Mouse (Mus musculus): ENCODE results near the gene Tubgcp2.

The Tubgcp2 gene

DNA sequence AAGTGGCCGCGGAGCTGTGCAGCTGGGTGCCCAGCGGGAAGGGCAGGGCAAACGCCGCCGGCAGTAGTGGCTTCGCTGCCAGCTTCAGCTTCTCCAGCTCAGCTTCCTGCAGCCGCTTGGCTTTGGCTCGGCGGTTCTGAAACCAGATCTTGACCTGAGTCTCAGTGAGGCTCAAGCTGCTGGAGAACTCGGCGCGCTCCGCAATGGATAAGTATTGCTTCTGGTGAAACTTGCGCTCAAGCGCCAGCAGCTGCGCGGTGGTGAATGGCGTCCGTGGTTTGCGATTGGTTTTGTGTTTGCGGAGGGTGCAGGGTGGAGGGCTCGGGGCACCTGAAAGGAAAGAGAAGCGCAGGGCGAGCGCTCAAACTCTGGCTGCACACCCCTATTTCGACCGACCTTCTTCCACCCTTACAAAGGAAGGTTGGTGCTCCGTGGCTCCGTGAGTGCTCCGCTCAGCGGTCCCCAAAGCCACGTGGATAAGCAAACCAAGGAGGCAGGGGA, 11.4 kb upstream of the Tubgcp2 start:
- DNase-seq (ENCODE audit: low spot score) = no peak

DNA sequence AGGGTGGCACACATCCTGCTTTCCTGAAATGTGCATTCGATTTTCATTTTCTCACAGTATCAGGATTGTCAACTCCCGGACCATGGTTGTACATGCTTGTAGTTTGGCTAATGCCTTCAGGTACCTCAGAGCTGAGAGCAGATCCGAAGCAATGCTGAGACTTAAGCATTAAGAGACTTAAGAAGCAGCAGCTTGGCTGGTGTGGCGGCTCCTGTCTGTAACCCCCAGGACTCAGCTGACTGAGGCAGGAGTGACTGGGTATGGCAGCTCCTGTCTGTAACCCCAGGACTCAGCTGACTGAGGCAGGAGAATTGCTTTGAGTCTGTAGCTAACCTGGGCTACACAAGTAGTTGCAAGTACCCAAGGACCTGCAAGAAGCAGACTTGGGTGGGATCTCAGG, 9.1 kb upstream of the Tubgcp2 start:
- no peak for DNase-seq (ENCODE audit: low spot score)

DNA sequence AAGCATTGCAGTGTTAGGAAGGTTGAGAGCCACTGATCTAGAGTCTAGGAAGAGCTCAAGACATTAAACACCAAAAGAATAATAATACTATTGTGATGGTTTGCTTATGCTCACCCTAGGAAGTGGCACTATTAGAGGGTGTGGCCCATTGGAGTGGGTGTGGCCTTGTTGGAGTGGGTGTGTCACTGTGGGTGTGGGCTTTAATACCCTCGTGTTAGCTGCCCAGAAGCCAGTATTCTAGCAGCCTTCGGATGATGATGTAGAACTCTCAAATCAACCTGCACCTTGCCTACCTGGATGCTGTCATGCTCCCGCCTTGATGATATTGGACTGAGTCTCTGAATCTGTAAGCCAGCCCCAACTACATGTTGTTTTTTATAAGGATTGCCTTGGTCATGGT, 6.3 kb upstream of the Tubgcp2 start:
- no peak for DNase-seq (ENCODE audit: low spot score)

DNA sequence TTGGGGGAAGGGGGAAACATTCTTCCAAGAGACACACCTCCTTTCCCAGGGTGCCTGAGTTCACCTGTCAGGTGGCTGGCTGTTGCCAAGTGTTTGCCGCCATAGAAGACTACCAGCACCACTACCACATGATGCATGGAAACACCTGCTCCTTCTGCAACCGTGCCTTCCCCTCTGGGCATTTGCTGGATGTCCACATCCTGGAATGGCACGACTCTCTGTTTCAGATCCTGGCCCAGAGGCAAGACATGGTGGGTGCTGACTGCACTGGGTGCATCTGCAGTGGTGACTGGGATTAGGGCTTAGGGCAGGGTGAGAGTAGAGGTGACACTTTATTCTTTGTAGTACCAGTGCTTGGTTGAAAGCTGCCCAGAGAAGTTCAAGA, 694 bp upstream of the Tubgcp2 start:
- no peak for DNase-seq (ENCODE audit: low spot score)

DNA sequence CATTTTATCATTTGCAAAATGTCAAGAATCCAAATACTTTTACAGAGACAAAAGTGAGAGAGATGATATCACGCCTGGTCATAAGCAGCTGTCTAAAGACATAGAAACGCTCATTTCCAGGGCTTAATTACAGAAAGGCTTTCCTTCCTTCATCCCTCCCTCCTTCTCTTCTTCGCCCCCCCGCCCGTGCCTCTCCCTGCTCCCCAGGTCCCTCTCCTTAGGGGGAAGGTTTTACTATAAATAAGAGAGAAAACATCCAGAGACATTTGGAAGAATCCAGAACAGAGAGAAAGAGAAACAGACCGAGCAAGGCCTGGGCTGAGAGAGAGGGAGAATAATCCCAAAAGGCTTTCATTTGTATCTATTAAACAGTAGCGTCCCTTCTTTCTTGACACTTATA, 1.0 kb downstream of the Tubgcp2 start:
- no peak for DNase-seq (ENCODE audit: low spot score)

DNA sequence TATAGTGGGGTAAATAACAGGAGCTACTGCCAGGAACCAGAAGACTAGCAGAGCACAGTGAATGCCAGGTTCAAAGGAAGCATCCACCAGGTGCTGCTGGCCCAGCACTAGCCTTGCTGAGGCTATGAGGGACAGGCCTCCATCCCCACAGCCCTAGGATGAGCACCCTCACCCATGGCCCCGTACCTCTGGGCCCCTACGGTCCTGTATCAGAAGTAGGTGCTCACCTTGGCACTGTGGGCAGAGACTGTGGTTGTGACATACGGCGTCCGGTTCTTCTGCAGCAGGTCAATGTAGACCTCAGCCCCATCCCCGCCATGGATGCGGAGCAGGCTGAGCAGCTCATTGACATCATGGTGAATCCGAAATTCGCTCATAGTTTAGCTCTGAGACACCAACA, 3.1 kb downstream of the Tubgcp2 start:
- no peak for DNase-seq (ENCODE audit: low spot score)

DNA sequence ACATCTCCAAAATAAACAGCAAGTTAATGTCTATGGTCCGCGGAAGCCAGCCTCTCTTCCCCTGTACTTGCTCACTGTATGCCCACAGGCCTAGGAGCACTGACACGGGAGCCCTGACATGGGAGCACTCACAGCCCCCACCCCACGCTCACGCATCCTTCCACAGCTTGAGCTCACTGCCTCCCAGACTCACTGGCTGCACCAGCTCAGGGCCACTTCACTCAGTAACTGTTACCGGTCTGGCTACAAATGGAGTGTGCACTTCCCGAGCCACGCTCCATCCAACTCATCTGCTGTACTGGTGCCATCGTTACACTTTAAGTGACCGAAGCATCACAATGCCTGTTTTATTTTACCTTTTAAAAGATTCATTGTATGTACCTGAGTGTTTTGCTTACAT, 4.1 kb downstream of the Tubgcp2 start:
- no peak for DNase-seq (ENCODE audit: low spot score)

DNA sequence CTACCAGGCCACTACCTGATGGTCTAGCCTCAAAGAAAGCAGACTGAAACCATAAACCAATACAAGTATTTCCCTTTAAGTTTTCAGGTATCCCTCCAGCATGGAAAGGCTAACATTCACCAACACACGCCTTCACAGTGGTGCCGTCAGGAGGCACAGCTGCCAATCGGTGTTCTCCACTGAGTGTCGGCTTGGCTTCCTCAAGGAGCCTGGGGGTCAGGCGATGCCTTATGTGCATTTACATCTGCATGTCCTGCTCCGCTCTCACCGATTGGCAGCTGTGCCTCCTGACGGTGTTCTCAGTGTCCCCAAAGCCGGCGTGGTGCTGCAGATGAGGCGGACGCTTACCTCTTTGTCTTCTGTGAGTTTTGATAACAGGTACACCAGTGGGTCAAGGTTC, 4.7 kb downstream of the Tubgcp2 start:
- DNase-seq (ENCODE audit: low spot score) = no peak

DNA sequence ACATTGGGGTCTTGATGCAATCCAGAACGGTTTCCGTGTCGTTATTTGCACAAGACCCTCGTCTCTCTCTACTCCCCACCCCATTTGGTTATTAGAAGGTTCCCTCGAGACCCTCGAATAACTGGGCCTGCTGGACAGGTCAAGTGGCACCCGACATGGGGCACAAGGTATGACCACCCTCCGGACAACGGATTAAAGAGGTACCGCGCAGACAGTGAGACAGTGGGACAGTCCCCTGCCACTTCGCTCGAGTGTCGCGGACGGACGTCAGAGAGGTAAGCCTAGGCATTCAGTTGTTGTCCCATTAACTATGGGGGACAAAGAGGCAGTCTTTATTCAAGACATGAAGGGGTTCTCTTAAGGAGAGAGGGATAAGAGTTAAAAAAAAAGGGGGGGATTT, 25.1 kb downstream of the Tubgcp2 start:
- no peak for DNase-seq (ENCODE audit: low spot score)

DNA sequence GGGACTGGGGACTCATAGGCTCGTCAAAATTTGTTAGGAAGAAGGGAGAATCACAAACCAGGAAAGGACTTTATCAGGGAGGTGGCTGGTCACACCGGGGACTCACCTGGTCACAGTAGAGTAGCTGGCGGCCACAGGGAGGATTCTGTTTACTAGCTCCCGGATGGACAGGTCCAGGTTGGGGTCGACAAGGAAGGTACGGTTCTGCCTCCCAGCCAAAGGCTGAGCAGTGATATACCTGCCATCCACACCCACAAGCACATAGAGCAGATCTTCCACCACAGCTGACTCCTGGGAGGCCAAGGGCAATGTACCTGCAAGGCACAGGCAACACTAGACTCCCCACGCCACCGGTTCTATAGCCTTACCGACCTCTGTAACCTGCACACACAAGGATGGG, 28.7 kb downstream of the Tubgcp2 start:
- no peak for DNase-seq (ENCODE audit: low spot score)

DNA sequence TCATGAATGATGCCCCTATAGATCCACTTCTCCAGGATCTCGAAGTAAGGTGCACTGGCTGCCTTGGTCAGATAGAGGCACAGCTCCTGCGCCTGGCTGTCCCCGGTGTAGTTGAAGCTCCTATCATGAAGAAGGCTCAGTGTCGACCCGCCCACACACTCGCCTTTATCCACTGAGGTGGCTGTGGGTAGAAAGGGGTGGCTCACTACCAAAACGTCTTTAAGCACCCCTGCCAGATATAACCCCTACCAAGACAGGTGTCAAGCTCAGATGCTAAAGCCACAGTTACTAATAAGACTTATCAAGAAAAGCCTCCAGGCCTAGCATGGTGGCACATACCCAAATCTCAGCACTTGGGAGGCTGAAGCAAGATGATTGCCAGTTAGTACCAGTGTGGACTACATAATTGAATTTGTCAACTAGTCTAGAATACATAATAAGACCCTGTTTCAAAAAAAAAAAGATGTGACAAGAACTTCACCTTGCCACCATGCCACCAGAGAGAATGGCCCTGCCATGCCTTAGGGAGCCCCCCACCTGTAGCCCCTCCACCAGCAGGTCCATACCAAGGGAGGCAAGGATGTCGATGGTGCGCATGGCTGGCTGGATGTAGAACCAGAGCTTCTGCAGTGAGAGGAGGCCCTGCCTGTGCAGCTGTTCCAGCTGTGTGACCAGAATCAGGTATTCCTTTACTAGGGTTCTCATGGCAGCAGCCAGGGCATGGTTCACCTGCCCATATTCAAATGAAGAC, 29.4 kb downstream of the Tubgcp2 start:
- DNase-seq (ENCODE audit: low spot score) = no peak

DNA sequence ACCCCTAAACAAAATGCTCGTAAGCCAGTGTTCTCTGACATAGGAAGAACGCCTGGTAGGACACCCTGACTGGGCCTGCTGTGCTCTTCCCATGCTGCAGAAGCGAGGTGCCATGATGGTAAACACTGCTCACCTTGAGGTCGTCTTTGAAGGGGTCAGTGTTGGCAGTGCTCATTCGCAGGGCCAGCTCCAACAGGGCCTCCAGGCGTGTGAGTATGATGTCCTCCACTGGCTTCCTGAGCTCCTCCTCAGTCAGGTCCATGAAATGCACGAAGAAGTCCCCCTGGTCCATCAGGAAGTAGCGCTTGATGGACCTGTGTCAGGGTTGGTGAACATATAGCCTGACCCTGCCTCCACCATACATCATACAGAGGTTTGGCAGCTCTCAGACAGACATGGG, 31.8 kb downstream of the Tubgcp2 start:
- DNase-seq (ENCODE audit: low spot score) = no peak

DNA sequence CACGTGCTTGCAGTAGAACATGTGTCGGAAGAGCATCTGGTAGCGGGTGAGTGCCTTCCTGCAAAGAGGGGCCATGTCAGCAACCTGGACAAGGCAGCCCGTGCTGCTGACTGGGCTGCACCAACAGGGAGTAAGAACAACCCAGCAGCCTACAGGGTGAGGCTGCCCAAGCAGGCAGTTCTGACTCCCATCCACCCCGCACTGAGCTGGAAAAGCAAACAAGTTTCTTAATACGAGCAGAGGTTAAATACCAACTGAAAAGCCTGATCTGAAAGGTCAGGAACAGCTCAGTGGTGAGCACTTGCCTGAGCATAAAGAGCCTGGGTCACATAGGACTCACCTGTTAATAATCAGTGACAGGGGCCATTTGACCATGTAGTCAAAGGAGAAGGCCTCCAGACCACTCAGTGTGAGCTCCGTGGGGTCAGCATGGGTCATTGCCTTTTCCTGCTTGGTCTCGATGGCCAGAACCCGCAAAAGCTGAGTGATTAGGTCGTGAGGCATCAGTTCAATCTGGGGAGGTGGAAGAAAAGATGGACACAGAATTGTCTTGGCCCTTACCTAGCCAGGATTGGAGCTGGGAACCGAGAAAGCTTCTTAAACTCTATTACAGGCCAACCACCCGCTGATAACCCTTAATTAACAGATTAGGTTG, 35.3 kb downstream of the Tubgcp2 start:
- DNase-seq (ENCODE audit: low spot score) = no peak

DNA sequence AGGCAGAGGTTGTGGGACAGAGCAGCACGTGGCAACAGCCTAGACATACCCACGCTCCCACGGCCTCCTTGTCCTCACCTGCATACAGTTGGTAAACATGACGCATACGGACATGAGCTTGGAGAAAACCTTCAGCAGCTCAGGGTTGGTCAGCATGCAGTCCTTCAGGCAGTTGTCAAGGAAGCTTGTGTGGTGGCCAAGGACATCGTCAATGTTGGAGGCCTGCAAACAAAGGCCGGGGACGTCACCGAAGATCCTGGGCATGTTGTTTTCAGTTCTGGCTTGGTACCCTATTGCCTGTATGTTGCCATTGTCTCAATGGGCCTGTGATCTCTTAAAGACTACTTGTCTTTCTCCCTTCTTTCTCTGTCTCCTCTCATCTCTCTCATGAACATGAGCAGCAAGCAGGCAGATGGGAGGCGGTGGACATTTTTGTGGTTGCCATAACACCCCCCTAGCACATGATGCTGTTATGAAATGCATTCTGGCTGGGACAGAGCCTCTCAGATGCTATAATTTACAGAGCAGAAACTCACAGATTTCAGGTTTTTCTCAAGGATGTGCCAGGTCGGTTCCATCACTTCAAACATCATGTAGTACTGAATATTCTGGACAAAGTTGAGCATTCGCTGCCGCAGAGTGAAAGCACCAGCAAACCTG, 37.6 kb downstream of the Tubgcp2 start:
- DNase-seq (ENCODE audit: low spot score) = no peak

DNA sequence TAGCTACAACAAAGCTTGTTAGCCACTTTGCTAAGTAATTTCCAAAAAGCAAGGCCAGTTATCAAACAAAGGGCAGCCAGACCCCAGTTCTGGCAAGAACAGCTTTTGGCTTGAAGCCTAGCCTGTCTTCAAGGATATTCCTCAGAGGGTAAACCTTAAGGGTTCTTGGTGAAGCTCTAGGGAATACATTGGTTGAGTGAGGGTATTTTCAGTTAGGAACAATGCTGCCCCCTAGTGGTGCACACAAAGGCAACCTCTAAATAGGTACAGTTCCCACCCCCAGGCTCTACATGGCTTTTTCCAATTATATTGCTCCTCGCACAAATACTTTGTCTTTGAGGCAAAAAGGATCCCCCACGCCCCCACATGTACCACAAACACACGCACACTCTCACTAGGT, 41.8 kb downstream of the Tubgcp2 start:
- DNase-seq (ENCODE audit: low spot score) = peak; percentile 85

DNA sequence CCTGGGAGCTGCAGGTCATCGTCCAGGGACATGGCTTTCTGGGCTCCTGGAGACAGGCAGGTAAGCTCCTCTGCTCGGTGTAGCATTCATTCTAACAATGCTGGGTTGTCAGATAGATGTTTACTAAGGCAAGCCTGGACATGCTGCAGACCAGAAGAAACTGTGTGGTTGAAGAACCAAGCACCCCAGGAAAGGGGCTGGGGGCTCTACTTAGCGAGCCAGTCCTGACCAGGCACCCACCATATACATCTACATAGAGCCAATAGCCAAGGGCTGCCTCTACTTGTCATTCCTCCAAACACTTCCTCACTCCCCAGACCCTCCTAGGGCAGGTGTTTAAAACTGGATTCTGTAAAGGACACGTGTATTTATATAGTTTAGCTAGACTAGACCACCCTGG, 42.3 kb downstream of the Tubgcp2 start:
- no peak for DNase-seq (ENCODE audit: low spot score)

DNA sequence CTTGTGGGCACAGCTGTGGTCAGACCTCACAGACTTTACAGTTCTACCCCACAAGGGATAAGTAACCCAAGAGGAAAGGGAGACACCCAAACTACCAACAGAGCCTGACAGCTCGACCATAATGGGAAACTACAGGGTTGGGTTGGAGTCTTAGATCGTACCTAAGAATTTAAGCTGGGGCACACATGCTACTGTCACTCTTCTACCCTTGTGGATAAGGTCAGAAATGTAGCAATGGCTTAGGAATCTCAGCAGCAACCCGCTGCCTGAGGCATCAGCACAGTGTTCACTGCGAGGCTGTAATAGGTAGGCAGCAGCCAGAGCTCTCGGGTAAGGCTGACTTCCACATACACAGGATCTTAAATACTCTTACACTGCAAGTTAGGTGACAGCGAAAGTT, 42.9 kb downstream of the Tubgcp2 start:
- no peak for DNase-seq (ENCODE audit: low spot score)

DNA sequence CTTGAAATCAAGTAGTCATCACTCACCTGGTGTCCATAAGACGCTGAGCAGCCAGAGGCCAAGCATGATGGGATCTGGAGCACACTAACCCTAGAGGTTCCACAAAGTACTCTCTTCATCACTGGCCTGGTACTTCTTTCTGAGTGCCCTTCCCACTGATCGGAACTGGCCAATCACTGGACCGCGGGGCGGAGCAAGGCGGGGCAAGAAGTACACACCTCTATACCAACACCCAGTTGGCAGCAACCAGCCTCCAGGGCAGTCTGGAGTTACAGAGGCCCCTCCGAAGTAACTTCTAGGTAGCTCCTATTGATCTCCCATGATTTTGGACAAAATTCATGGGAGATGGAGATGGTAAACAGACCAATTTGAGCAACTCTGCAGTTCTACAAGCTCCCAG, 44.1 kb downstream of the Tubgcp2 start, which contains the start of gene Adam8:
Adam8 (minus strand) TSS at position 157 of the 400 bp plus-strand sequence.
- DNase-seq (ENCODE audit: low spot score) = no peak

DNA sequence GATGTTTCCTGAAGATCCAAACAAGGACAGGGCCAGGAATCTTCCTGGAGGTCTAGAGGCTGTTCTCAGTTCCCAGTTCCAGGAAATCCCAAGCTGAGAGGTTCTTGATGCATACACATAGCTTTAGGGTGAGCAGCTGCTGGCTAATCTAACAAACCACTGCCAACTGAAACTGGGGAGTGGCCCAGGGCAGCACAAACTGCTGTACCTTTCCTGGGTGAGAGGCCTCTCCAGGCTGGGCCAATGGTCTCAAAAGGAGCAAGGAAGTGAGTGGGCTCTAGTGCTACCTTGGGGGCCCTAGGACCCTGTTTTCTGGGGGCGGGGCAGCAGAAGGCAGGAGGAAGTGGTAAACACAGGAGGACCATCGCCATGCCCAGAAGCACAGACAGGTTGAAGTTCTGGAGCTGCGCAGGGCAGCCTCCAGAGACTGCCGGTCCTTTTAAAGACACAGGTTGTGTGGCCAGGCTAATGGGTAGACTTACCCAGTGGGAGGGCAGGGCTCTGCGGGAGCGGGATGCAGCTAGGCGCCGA, 45.5 kb downstream of the Tubgcp2 start:
- no peak for DNase-seq (ENCODE audit: low spot score)

DNA sequence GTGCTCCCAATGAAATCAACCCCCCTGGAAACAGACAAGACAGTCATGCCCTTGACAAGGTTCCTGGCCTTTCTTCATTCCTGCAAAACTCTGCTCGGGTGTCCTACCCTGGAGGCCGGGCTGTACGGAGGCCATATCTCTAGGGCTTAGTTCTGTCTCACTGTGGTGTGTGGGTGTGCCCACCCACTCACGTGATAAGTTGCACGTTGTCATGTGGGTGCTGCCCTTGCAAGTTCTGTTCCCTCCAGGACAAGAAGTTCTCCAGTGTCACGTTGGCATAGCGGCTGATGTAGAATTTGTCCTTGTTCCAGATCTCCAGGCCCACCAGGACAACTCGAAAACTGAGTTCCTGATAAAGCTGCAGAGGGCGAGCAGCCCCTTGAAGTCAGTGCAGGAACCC, 48.2 kb downstream of the Tubgcp2 start:
- no peak for DNase-seq (ENCODE audit: low spot score)

DNA sequence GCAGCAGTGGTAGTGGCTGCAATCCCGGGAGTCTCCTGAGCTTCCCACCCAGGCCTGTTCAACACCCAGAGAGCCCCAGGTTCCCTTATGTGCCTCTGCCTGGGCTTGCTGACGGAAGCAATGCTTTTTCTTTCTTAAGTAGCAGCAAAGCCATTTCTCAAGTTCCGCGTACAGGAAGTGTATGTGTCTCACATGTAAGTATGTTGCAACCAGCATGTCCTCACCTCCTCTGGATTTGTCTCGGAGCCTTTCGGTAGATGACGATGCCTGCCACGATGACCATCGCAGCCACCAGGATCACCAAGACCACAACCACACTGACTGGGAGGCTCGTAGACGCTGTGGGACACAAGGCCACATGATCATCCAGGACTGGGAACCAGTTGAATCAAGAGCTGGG, 52.0 kb downstream of the Tubgcp2 start:
- no peak for DNase-seq (ENCODE audit: low spot score)

DNA sequence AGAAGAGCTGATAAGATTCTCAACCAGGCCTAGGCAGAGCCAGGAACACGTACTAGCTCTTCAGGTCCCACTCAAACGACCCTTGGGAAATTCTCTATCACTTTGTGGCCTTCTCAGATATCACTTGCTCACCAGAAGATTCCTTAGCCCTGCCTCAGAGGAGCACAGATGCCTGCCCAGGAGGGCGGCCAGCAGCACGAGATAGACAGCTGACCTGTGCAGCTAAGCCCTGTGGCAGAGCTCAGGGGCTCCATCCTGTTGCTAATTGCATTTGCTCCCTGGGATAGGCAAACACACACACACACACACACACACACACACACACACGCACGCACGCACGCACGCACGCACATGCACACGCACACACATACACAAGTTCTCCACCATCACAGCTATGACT, 54.4 kb downstream of the Tubgcp2 start:
- DNase-seq (ENCODE audit: low spot score) = no peak

DNA sequence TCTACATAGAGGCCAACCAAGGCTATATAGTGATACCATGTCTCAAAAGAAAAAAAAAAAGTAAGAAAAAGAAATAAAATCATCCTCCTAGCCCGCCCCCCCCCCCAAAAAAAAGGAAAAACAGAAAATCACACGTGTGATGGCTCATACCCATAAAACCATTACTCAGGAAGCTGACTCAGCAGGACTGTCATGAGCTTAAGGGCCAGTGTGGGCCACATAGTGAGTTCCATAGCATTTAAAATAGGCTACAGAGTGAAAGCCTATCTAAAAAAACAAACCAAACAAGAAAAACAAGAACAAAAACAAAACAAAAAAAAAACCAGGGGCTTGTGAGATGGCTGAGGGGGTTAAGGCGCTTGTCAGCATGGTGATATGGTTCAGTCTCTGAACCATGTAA, 55.7 kb downstream of the Tubgcp2 start:
- DNase-seq (ENCODE audit: low spot score) = no peak

Measured in MN1 (cell line).